Mouse (Mus musculus): Measurements from ENCODE around the gene Igll1. TPM values are rescaled to one million over a fixed set of nuclear protein-coding genes. Genes with fewer than 3 reads are reported as not detected.
"Not testable (repeated sequence)": the region's sequence is repeated elsewhere in the genome, so short reads cannot be mapped to it uniquely, and the experiment has no call there.

Gene Igll1
- polyA plus RNA-seq, 1 experiment, result 9.2 TPM

DNA sequence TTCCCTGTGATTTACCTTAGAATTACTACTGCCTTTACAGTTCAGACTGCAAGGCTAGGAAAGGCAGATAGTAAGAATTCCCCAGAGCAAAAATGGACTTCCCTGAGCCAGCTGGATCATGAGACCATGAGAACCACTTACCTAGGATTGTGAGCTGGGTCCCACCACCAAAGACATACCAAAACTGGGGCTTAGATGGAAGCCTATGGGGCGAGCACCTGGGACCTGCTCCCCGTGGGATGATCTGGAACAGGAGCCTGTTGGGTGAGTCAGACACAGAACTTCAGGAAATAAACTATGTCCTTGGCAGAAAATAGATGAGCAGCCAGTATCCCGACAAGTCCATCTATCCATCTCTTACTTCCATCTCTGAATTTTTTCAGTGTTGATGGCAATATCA lies 1.5 kb downstream of the Igll1 start:
- Histone ChIP-seq H3K4me1 (ENCODE audit: control insufficient read depth, insufficient read depth, low read length) (peaks cover 5% of the 10 kb centered on the region), H3K4me3 (replicated peaks; ENCODE audit: control insufficient read depth, low read depth, low read length) (no peak overlapping the region), H3K27ac (ENCODE audit: control insufficient read depth, insufficient read depth, low read depth, low read length, poor library complexity) (no peak overlapping the region)
- TF ChIP-seq CTCF (IDR thresholded peaks at IDR 0.05; ENCODE audit: control insufficient read depth, insufficient read depth, low read length) (no peak), POLR2A (IDR thresholded peaks at IDR 0.05; ENCODE audit: borderline replicate concordance, control insufficient read depth, low read depth, low read length) (no peak)
- 74% methylated on average over 3 of the region's 3 CpGs for WGBS

DNA sequence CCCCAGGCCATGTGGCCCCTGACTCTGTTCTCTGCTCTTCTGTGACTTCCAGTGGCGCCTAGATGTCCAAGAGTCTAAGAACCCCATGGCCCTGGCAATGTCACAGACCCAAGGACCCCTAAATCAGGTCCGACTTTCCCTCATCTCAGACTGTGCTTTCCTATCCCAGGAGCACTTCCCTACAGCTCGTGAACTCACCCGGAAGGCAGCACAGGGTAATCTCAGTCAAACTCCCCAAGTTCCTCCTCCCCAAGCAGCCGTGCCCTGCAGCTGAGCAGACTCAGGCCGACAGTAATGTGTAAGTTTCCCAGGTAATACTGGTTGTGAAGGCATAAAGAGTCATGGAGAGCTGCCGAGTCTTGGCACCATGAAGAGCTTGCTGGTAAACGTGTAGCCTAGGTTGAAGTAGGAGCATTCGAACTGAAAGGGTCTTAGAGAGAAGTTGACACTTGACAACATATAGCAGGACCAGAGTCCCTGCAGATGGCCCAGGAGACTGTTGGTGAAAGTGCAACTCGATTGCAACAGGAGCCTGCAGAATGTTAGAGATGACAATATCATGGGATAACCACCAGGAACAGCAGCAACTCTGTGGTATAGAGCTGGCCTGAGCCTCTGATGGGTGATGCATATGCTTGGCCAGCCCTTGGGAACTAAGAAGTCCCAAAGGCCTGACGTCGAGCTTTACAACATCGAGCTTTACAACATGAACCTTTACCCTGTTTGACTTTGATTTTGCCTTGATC lies 6.9 kb downstream of the Igll1 start:
- H3K4me1 ChIP-seq (ENCODE audit: control insufficient read depth, insufficient read depth, low read length), result peaks cover 6% of the 10 kb centered on the region
- TF ChIP-seq POLR2A (IDR thresholded peaks at IDR 0.05; ENCODE audit: borderline replicate concordance, control insufficient read depth, low read depth, low read length) (no peak), CTCF (IDR thresholded peaks at IDR 0.05; ENCODE audit: control insufficient read depth, insufficient read depth, low read length) (no peak)
- 39% methylated on average over 13 of the region's 13 CpGs for WGBS
- H3K4me3 ChIP-seq (replicated peaks; ENCODE audit: control insufficient read depth, low read depth, low read length), result peak overlapping the region; percentile 9
- H3K27ac ChIP-seq (ENCODE audit: control insufficient read depth, insufficient read depth, low read depth, low read length, poor library complexity), result peak overlapping the region; percentile 50

DNA sequence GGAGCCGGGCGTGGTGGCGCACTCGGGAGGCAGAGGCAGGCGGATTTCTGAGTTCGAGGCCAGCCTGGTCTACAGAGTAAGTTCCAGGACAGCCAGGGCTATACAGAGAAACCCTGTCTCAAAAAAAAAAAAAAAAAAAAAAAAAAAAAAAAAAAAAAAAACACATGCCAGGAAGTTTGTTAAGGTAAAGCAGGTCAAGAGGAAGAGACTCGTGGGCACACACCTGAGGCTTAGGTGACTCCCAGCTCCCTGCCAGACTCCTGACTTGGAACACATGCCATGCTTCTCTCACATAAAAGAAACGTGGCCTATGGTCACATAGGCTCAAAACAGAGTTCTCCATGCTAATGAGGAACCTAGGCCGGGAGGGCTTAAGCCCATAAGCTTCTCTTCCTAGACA lies 7.7 kb downstream of the Igll1 start:
- H3K4me1 ChIP-seq (ENCODE audit: control insufficient read depth, insufficient read depth, low read length); H3K27ac ChIP-seq (ENCODE audit: control insufficient read depth, insufficient read depth, low read depth, low read length, poor library complexity); H3K4me3 ChIP-seq (replicated peaks; ENCODE audit: control insufficient read depth, low read depth, low read length): not testable (repeated sequence)
- 59% methylated on average over 9 of the region's 9 CpGs for WGBS

DNA sequence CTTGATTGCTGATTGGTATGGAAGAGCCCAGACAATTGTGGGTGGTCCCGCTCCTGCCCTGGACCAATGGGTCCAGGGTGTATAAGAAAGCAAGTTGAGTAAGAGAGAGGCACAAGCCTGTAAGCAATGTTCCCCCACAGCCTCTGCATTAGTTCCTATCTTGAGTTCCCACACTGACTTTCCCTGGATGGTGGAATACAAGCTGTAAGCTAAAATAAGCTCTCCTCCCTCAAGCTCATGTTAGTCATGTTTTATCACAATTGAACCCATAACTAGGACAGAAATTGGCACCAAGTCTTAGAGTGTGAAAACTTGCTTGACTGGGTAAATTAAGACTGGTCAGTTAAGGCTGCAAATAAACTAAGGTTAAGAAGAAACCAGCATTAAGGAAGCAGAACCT lies 8.2 kb downstream of the Igll1 start:
- peaks cover 6% of the 10 kb centered on the region for H3K4me1 ChIP-seq (ENCODE audit: control insufficient read depth, insufficient read depth, low read length)
- WGBS, result 53% methylated on average over 1 of the region's 1 CpGs
- TF ChIP-seq POLR2A (IDR thresholded peaks at IDR 0.05; ENCODE audit: borderline replicate concordance, control insufficient read depth, low read depth, low read length), result no peak
- no peak for TF ChIP-seq CTCF (IDR thresholded peaks at IDR 0.05; ENCODE audit: control insufficient read depth, insufficient read depth, low read length)
- no peak overlapping the region for H3K27ac ChIP-seq (ENCODE audit: control insufficient read depth, insufficient read depth, low read depth, low read length, poor library complexity)
- H3K4me3 ChIP-seq (replicated peaks; ENCODE audit: control insufficient read depth, low read depth, low read length), result no peak overlapping the region

DNA sequence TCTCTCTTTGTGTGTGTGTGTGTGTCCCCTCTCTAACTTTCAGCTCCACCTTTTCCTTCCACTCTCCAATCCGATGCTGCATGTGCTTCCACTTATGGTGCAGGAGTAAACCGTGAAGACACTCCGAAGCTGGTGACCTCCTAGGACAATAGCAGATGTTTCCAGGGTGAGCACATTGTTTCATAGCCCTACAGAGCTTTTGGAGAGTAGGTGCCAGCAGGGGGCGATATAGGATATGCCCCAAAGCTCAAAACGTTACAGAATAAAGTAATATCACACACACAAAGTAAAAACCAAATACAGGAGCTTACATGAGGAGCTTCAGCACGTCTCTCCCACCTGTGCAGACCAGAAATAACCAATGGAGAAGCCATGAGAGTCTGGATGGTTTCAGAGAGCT lies 8.9 kb downstream of the Igll1 start:
- no peak overlapping the region for H3K4me3 ChIP-seq (replicated peaks; ENCODE audit: control insufficient read depth, low read depth, low read length)
- TF ChIP-seq CTCF (IDR thresholded peaks at IDR 0.05; ENCODE audit: control insufficient read depth, insufficient read depth, low read length) (peak; percentile 35), POLR2A (IDR thresholded peaks at IDR 0.05; ENCODE audit: borderline replicate concordance, control insufficient read depth, low read depth, low read length) (no peak)

DNA sequence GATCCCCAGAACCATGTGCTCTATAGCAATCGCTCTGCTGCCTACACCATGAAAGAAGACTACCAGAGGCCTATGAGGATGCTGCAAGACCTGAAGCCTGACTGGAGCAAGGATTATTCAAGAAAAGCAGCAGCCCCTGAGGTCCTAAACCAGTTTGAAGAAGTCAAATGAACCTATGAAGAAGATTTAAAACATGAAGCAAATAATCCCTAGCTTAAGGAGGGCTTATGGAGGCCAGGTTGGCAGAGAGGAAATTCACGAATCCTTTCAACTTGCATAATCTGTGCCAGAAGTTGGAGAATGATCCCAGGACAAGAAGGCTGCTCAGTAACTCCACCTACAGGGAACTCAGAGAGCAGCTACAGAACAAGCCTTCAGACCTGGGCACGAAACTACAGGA lies 11.4 kb downstream of the Igll1 start:
- Histone ChIP-seq H3K4me1 (ENCODE audit: control insufficient read depth, insufficient read depth, low read length) (peaks cover 4% of the 10 kb centered on the region), H3K4me3 (replicated peaks; ENCODE audit: control insufficient read depth, low read depth, low read length) (no peak overlapping the region), H3K27ac (ENCODE audit: control insufficient read depth, insufficient read depth, low read depth, low read length, poor library complexity) (no peak overlapping the region)
- TF ChIP-seq POLR2A (IDR thresholded peaks at IDR 0.05; ENCODE audit: borderline replicate concordance, control insufficient read depth, low read depth, low read length), result no peak
- no peak for TF ChIP-seq CTCF (IDR thresholded peaks at IDR 0.05; ENCODE audit: control insufficient read depth, insufficient read depth, low read length)
- 70% methylated on average over 3 of the region's 3 CpGs for WGBS

More for the DNA sequence above, 8.9 kb downstream of the Igll1 start:
- Histone ChIP-seq H3K4me1 (ENCODE audit: control insufficient read depth, insufficient read depth, low read length) (peaks cover 6% of the 10 kb centered on the region), H3K27ac (ENCODE audit: control insufficient read depth, insufficient read depth, low read depth, low read length, poor library complexity) (no peak overlapping the region)
- 4% methylated on average over 6 of the region's 6 CpGs for WGBS

DNA sequence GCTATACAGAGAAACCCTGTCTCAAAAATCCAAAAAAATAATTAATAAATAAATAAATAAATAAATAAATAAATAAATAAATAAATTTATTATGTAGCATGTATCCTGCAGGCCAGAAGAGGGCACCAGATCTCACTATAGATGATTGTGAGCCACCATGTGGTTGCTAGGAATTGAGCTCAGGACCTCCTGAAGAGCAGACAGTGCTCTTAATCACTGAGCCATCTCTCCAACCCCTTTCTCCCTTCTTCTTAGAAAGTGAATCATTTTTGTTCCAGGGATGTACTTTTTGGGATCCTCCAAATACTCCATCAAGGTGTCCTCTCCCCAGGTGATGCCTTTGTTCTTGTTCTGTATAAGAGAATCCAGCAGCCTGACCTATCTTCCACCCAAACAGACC lies 14.6 kb downstream of the Igll1 start:
- H3K4me3 ChIP-seq (replicated peaks; ENCODE audit: control insufficient read depth, low read depth, low read length), result no peak overlapping the region
- H3K27ac ChIP-seq (ENCODE audit: control insufficient read depth, insufficient read depth, low read depth, low read length, poor library complexity), result no peak overlapping the region
- no peak for TF ChIP-seq POLR2A (IDR thresholded peaks at IDR 0.05; ENCODE audit: borderline replicate concordance, control insufficient read depth, low read depth, low read length)
- no peak for TF ChIP-seq CTCF (IDR thresholded peaks at IDR 0.05; ENCODE audit: control insufficient read depth, insufficient read depth, low read length)
- H3K4me1 ChIP-seq (ENCODE audit: control insufficient read depth, insufficient read depth, low read length), result no peaks in the 10 kb centered on the region

DNA sequence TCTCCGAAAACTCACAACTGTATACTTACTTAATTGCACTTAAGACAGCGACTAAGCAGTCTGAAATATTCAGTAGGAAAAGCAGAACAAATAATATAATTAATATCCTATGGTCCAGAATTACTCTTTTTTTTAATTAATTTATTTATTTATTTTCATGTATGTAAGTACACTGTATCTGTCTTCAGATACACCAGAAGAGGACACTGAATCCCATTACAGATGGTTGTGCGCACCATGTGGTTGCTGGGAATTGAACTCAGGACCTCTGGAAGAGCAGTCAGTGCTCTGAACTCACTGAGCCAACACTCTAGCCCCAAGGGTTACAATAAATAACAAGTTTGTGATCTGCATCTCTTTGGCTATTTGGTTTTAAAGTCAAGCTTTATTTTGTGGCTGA lies 34.1 kb downstream of the Igll1 start:
- WGBS, result 72% methylated on average over 3 of the region's 3 CpGs
- H3K4me1 ChIP-seq (ENCODE audit: control insufficient read depth, insufficient read depth, low read length), result no peaks in the 10 kb centered on the region; the same call in 1 of the 2 replicates
- H3K4me3 ChIP-seq (replicated peaks; ENCODE audit: control insufficient read depth, low read depth, low read length), result no peak overlapping the region
- no peak for TF ChIP-seq POLR2A (IDR thresholded peaks at IDR 0.05; ENCODE audit: borderline replicate concordance, control insufficient read depth, low read depth, low read length)
- no peak for TF ChIP-seq CTCF (IDR thresholded peaks at IDR 0.05; ENCODE audit: control insufficient read depth, insufficient read depth, low read length)
- no peak overlapping the region for H3K27ac ChIP-seq (ENCODE audit: control insufficient read depth, insufficient read depth, low read depth, low read length, poor library complexity)

Measured in bone marrow, adult 2 months (tissue).